Comparison of ENCODE assay signal across 8 mouse cellular contexts in genomic region chr2:103760421-103760820, GRCm38 (mm10). TPM values are rescaled to one million over a fixed set of nuclear protein-coding genes. Genes with fewer than 3 reads are reported as not detected.
DNase-seq lines count a peak whose midpoint lies in the region; ATAC-seq and TF ChIP-seq lines count a peak whose summit lies in the region.

No protein-coding gene starts in this region.

- H3K27ac ChIP-seq in kidney, embryonic 14.5 days (ENCODE audit: low read depth, low read length) = 0 out of 2 replicates have a peak overlapping the region, but pooled peaks have one; percentile 44
- H3K27ac ChIP-seq in liver, embryonic 12.5 days = peak overlapping the region; percentile 80
- peak overlapping the region; percentile 82 for H3K27ac ChIP-seq in stomach, postnatal 0 days (replicated peaks)

- no peaks in the 10 kb centered on the region for H3K9me3 ChIP-seq in kidney, embryonic 14.5 days (ENCODE audit: control insufficient read depth, low read length)
- H3K9me3 ChIP-seq in liver, embryonic 12.5 days (replicated peaks) = no peaks in the 10 kb centered on the region
- H3K9me3 ChIP-seq in stomach, postnatal 0 days (ENCODE audit: control insufficient read depth, low read length) = no peaks in the 10 kb centered on the region

- no peak for TF ChIP-seq EP300 in stomach, postnatal 0 days (optimal IDR thresholded peaks at IDR 0.05)

- peak overlapping the region; percentile 63 for H3K4me2 ChIP-seq in kidney, embryonic 14.5 days (replicated peaks; ENCODE audit: low read depth, low read length)
- peak overlapping the region; percentile 77 for H3K4me2 ChIP-seq in liver, embryonic 12.5 days
- peak overlapping the region; percentile 83 for H3K4me2 ChIP-seq in stomach, postnatal 0 days (replicated peaks; ENCODE audit: low read depth)

- no peaks in the 10 kb centered on the region; the same call in 1 of the 2 replicates for H3K4me1 ChIP-seq in kidney, embryonic 14.5 days (ENCODE audit: control insufficient read depth, insufficient read depth, low read length)
- H3K4me1 ChIP-seq in liver, embryonic 12.5 days = peaks cover 29% of the 10 kb centered on the region
- peaks cover 4% of the 10 kb centered on the region; the same call in 1 of the 2 replicates for H3K4me1 ChIP-seq in stomach, postnatal 0 days (replicated peaks; ENCODE audit: control insufficient read depth, insufficient read depth)

- H3K4me3 ChIP-seq in kidney, embryonic 14.5 days (ENCODE audit: low read length) = peak overlapping the region; percentile 76
- peak overlapping the region; percentile 79 for H3K4me3 ChIP-seq in liver, embryonic 12.5 days
- peak overlapping the region; percentile 73 for H3K4me3 ChIP-seq in stomach, postnatal 0 days (ENCODE audit: low read depth, low read length)

- no peak for DNase-seq in kidney, adult 9 months
- peak; percentile 53 for DNase-seq in Muller cell, postnatal 12 days (ENCODE audit: inconsistent ontology term)
- DNase-seq in fibroblast of lung, adult 2 months (ENCODE audit: low read depth) = peak; percentile 12
- DNase-seq in stomach, postnatal 0 days (ENCODE audit: low spot score) = no peak
- no peak for DNase-seq in thymus, adult 18-20 months
- DNase-seq in right cerebral cortex, postnatal 36 days (ENCODE audit: low spot score in 2 of 2) = no peak

- H3K36me3 ChIP-seq in kidney, embryonic 14.5 days (ENCODE audit: control insufficient read depth, insufficient read depth, low read length) = peaks cover 11% of the 10 kb centered on the region
- H3K36me3 ChIP-seq in liver, embryonic 12.5 days = peaks cover 33% of the 10 kb centered on the region
- H3K36me3 ChIP-seq in stomach, postnatal 0 days (ENCODE audit: control insufficient read depth, insufficient read depth, low read length) = no peaks in the 10 kb centered on the region

- TF ChIP-seq CTCF in stomach, postnatal 0 days (IDR thresholded peaks at IDR 0.05; ENCODE audit: low read depth) = no peak

- ATAC-seq in kidney, embryonic 14.5 days (ENCODE audit: low FRiP score, low TSS enrichment) = 0 out of 2 replicates have a peak, but pooled peaks have one; percentile 1
- no peak for ATAC-seq in liver, embryonic 12.5 days
- peak; percentile 25; the same call in 1 of the 2 replicates for ATAC-seq in stomach, postnatal 0 days (ENCODE audit: low FRiP score, low TSS enrichment)

- WGBS in kidney, embryonic 14.5 days = 1% methylated on average over 12 of the region's 12 CpGs
- WGBS in liver, embryonic 12.5 days (ENCODE audit: insufficient replicate concordance) = under 1% methylated on average over 12 of the region's 12 CpGs
- under 1% methylated on average over 12 of the region's 12 CpGs for WGBS in stomach, postnatal 0 days

- no peaks in the 10 kb centered on the region for H3K27me3 ChIP-seq in kidney, embryonic 14.5 days (ENCODE audit: control insufficient read depth, insufficient read depth, low read length)
- H3K27me3 ChIP-seq in liver, embryonic 12.5 days (replicated peaks) = no peaks in the 10 kb centered on the region
- H3K27me3 ChIP-seq in stomach, postnatal 0 days (ENCODE audit: control insufficient read depth, insufficient read depth, low read length) = no peaks in the 10 kb centered on the region

- H3K9ac ChIP-seq in kidney, embryonic 14.5 days (ENCODE audit: low read depth, low read length) = peak overlapping the region; percentile 67
- H3K9ac ChIP-seq in liver, embryonic 12.5 days = peak overlapping the region; percentile 76
- peak overlapping the region; percentile 66 for H3K9ac ChIP-seq in stomach, postnatal 0 days (ENCODE audit: low read length)

RNA-seq across cellular contexts. Expression of gene Nat10, which starts 0.6 kb away (rescaled TPM):
- 19.6 and 34.2 TPM in 2 replicates for polyA plus RNA-seq in kidney, embryonic 14.5 days (2014; fragmentation: Nextera tagmentation; extraction: Ambion mirVana)
- 35.0 and 35.3 TPM in 2 replicates for polyA plus RNA-seq in liver, embryonic 12.5 days (2016; fragmentation: Nextera tagmentation; extraction: Ambion mirVana)
- 8.8 and 8.9 TPM in 2 replicates for polyA plus RNA-seq in stomach, postnatal 0 days (2015; fragmentation: Nextera tagmentation; extraction: Ambion mirVana)

RNA-seq across cellular contexts. Expression of gene Caprin1, which starts 37.0 kb away (rescaled TPM):
- polyA plus RNA-seq in kidney, embryonic 14.5 days (2014; fragmentation: Nextera tagmentation; extraction: Ambion mirVana) = 215 and 448 TPM in 2 replicates
- polyA plus RNA-seq in liver, embryonic 12.5 days (2016; fragmentation: Nextera tagmentation; extraction: Ambion mirVana) = 235 and 238 TPM in 2 replicates
- 80.7 and 87.0 TPM in 2 replicates for polyA plus RNA-seq in stomach, postnatal 0 days (2015; fragmentation: Nextera tagmentation; extraction: Ambion mirVana)

Comparison
In these comparisons a context has a peak if more than half of its experiments do, and no peak if none do; other contexts are left out.
1. DNase-seq: peak in Muller cell, postnatal 12 days (single experiment) and fibroblast of lung, adult 2 months (single experiment); none in kidney, adult 9 months (single experiment), stomach, postnatal 0 days (single experiment), thymus, adult 18-20 months (0 of 2) and right cerebral cortex, postnatal 36 days (0 of 2).
2. Peak in every context shown above with its lines, with median percentiles within 50 percentile points of each other: H3K27ac ChIP-seq, H3K4me2 ChIP-seq, H3K4me3 ChIP-seq and H3K9ac ChIP-seq.